Mouse (Mus musculus): ENCODE data around the gene Tsfm.

Gene Tsfm

GRCm38 (mm10) chr10:126988513-126989165 lies 42.0 kb downstream of the Tsfm start:
- in situ Hi-C loops (cut with MboI; ENCODE audit: low sequenced_read_pairs): no loop called here

GRCm38 (mm10) chr10:126987183-126988118 lies 43.2 kb downstream of the Tsfm start:
- in situ Hi-C loops (cut with MboI; ENCODE audit: low sequenced_read_pairs): no loop called here

DNA sequence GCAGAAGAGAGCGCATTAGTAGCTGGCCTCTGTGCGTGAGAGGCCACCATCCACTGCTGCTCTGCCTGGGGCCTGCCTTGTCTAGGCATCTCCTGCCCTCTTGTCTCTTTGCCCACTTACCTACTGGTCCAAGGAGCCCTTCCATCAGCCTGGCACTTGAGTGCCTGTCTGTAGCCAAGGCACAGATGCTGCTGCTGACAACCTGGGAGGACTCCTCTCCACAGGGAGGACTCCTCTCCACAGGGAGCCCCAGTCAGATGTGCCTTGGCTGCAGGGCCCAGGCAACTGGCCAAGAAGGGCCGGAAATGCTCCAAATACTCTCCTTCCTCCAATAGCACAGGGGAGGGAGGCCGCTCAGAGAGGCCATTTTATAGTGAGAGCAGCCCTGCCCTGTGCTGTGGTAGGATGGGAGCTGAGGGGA lies 44.1 kb downstream of the Tsfm start:
- in situ Hi-C loops (cut with MboI; ENCODE audit: low sequenced_read_pairs): no loop called here

- in situ Hi-C loops (cut with MboI; ENCODE audit: low sequenced_read_pairs): no loop called here
Observed at GRCm38 (mm10) chr10:126985579-126985978, 45.1 kb downstream of the Tsfm start.

DNA sequence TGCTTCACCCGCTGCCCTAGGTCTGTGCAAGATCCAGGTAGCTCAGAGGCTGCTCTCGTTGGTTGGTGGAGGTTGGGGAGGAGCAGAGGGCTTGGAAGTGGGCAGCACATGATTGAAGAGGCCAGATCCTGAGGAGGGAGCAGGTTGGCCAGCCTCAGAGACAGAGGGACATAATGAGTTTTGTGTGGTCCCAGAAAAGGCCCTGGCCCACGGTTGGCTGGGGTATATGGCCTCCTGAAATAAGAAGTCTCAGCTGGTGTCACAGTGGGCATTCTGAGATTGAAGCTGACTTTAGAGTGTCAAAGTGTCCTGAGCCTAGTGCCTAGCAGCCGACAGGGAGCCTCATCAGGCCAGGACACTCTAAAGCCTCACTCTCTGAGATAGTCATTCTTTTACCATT lies 45.5 kb downstream of the Tsfm start:
- in situ Hi-C loops (cut with MboI; ENCODE audit: low sequenced_read_pairs): no loop called here

- in situ Hi-C loops (cut with MboI; ENCODE audit: low sequenced_read_pairs): loop anchor here (5.0 kb wide), 1 partner anchor 67 kb away; no protein-coding TSS in a partner anchor
Observed at GRCm38 (mm10) chr10:126984189-126985004, 46.2 kb downstream of the Tsfm start.

DNA sequence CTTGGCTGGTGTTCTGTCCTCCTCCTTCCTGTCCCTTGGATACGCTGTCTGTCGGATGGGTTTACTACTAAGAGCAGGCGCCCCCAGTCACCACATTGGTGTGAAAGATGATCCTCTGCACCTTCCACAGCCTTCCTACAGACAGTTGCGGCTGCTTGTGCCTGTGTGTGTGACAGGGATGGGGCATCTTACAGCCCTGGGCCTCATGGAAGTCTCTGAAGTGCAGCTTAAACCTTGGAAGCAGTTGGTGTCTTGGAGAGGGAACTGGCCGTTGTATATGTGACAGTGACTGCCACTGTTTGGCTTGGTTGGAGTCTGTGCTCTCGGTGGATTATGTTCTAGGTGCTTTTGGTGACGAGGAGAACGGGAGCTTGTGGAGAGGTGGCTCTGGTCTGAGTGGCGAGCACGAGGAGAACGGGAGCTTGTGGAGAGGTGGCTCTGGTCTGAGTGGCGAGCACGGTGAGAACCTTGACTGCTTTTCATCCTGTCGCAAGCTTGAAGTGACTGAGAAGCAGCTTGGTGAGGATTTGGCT lies 47.4 kb downstream of the Tsfm start:
- in situ Hi-C loops (cut with MboI; ENCODE audit: low sequenced_read_pairs): loop anchor here (5.0 kb wide), 1 partner anchor 66 kb away; no protein-coding TSS in a partner anchor

DNA sequence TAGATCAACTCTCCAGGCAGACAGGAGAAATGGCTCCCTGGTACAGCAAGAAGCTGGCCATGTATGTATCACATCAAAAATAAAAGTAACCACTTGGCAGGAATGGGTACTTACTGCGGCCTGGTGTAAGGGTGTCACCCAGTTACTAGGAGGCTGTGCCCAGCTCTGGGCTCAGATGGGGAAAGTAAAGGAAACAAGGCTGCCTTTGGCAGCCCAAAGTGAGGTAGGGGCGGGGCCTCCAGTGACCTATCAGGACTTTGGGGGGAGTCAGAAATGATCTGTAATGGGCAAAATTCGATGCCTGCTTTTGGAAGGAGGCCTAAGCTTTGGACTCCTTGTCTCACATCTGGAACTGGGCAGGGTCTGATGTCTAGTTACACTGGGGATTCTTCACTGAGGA lies 48.9 kb downstream of the Tsfm start:
- in situ Hi-C loops (cut with MboI; ENCODE audit: low sequenced_read_pairs): loop anchor here (5.0 kb wide), 1 partner anchor 64 kb away; no protein-coding TSS in a partner anchor

- in situ Hi-C loops (cut with MboI; ENCODE audit: low sequenced_read_pairs): loop anchor here (5.0 kb wide), 1 partner anchor 64 kb away; no protein-coding TSS in a partner anchor
Observed at GRCm38 (mm10) chr10:126980933-126981530, 49.6 kb downstream of the Tsfm start.

DNA sequence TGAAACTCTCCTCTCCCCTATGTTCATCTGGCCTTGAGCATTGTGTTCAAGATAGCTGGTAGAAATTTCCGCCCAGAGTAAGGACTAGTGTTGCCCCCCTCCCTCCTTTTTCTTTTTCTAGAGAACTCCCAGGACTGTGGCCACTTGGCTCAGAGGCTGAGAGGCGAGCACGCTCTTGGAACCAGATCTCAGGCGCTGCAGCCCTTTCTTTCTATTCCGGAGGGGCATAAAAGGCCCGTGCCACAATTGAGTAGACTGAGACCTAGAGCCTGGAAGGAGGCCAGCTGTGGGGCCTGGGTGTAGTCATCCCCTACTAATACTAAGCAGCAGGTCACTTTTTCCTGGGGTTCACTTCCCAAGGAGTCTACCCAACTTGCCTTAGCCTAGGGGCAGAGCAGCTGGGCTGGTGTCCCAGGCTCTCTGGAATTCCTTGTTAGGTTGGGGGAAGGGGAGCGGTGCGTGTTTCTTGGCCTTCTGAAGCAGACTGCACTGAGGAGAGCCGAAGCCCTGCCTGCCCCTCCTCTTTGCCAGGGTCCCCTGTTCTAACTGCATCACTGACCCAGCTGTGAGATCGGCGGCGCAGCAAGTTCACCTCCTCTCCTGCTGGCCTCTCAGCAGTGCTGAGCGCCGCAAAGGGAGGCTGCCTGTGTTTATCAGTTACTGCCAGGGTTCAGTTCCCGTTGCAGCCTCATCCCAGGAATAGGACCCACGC lies 50.3 kb downstream of the Tsfm start:
- in situ Hi-C loops (cut with MboI; ENCODE audit: low sequenced_read_pairs): loop anchor here (5.0 kb wide), 1 partner anchor 63 kb away; no protein-coding TSS in a partner anchor

GRCm38 (mm10) chr10:126979636-126980151 lies 50.9 kb downstream of the Tsfm start:
- in situ Hi-C loops (cut with MboI; ENCODE audit: low sequenced_read_pairs): loop anchor here (5.0 kb wide), 1 partner anchor 62 kb away; no protein-coding TSS in a partner anchor

- in situ Hi-C loops (cut with MboI; ENCODE audit: low sequenced_read_pairs): no loop called here
Observed at GRCm38 (mm10) chr10:126979121-126979635, 51.5 kb downstream of the Tsfm start.

GRCm38 (mm10) chr10:126978277-126978994 lies 52.2 kb downstream of the Tsfm start, which contains the start of gene Ctdsp2:
TSS of gene Ctdsp2 (plus strand) at chr10:126978717.
- in situ Hi-C loops (cut with MboI; ENCODE audit: low sequenced_read_pairs): no loop called here

GRCm38 (mm10) chr10:126977076-126977475 lies 53.6 kb downstream of the Tsfm start:
- in situ Hi-C loops (cut with MboI; ENCODE audit: low sequenced_read_pairs): no loop called here

- in situ Hi-C loops (cut with MboI; ENCODE audit: low sequenced_read_pairs): no loop called here
Observed at GRCm38 (mm10) chr10:126975706-126976105, 54.9 kb downstream of the Tsfm start.

DNA sequence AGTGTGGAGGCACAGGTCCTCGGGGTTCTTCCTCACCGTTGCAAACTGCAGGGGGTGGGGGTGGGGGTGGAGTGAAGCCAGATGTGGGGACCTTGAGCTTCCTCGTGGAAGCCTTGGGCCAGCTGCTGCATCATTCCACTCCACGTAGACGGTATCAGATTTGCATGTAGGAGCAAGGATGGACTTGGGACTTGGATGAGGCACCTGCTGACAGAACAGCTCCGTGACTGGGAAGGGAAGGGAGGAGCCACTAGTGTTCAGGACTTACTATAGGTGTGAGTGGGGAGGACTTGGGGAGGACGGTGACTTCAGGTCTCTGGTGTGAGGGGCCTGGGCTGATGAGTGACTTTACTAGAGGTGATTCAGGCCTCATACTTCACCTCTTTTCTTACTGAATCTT lies 57.7 kb downstream of the Tsfm start:
- in situ Hi-C loops (cut with MboI; ENCODE audit: low sequenced_read_pairs): no loop called here

GRCm38 (mm10) chr10:126972051-126972725 lies 58.5 kb downstream of the Tsfm start:
- in situ Hi-C loops (cut with MboI; ENCODE audit: low sequenced_read_pairs): no loop called here

Measured in CH12F3 (cell line).